Mouse (Mus musculus) large intestine, adult 2 months (tissue): Measurements from ENCODE around the gene Stab1. TPM values are rescaled to one million over a fixed set of nuclear protein-coding genes. Genes with fewer than 3 reads are reported as not detected.

ENCODE experiments used
- DNase-seq: peaks from one replicate; pipeline ENCODE4 v3.0.0-alpha.2; 2012; ENCODE audit warnings: low read depth, low spot score
- WGBS: fragments of 180-500 bp; shearing (Covaris S2); methylation state at CpG from one replicate; pipeline ENCODE4 v1.1.7; 2018; 5-methylcytosine and 5-hydroxymethylcytosine counted together
- polyA plus RNA-seq: library from polyadenylated mRNA; depleted of rRNA; stranded (reverse); fragments of >200 nt; gene quantifications from 2 replicates; pipeline ENCODE4 v1.2.3, GENCODE M21; 2012; rRNA removed

Stab1 gene
- polyA plus RNA-seq, 1 experiment, result 39.2 TPM

GRCm38 (mm10) chr14:31089918-31090317 lies 78.5 kb downstream of the Stab1 start:
- WGBS, result 40% methylated on average over 1 of the region's 1 CpGs
- peak; percentile 7 for DNase-seq

Other genes with a start within 250 kb of the Stab1 start
- gene Itih3, start 244.9 kb downstream of the Stab1 start, polyA plus RNA-seq, result 0.42 and 0.73 TPM in 2 replicates
- gene Itih1, start 225.4 kb downstream of the Stab1 start, polyA plus RNA-seq, result 0.04 TPM in 1 of 2 replicates, not detected in the other
- 1.5 and 2.9 TPM in 2 replicates for gene Nek4, start 217.3 kb downstream of the Stab1 start, polyA plus RNA-seq
- 9.9 and 10.1 TPM in 2 replicates for gene Glt8d1, start 167.2 kb downstream of the Stab1 start, polyA plus RNA-seq
- gene Spcs1, start 167.0 kb downstream of the Stab1 start, polyA plus RNA-seq, result 206 TPM in 2 replicates
- 6.0 and 9.7 TPM in 2 replicates for gene Pbrm1, start 149.5 kb downstream of the Stab1 start, polyA plus RNA-seq
- 20.7 and 21.0 TPM in 2 replicates for gene Gnl3, start 149.5 kb downstream of the Stab1 start, polyA plus RNA-seq
- gene Smim4, start 39.7 kb downstream of the Stab1 start, polyA plus RNA-seq, result 25.4 and 30.4 TPM in 2 replicates
- 9.5 and 9.8 TPM in 2 replicates for gene Nt5dc2, start 37.6 kb downstream of the Stab1 start, polyA plus RNA-seq
- gene Tnnc1, start 39.7 kb upstream of the Stab1 start, polyA plus RNA-seq, result 0.18 and 0.42 TPM in 2 replicates
- gene Nisch, start 48.3 kb upstream of the Stab1 start, polyA plus RNA-seq, result 119 and 164 TPM in 2 replicates
- 1.3 and 1.8 TPM in 2 replicates for gene Sema3g, start 49.2 kb upstream of the Stab1 start, polyA plus RNA-seq
- gene Phf7, start 82.7 kb upstream of the Stab1 start, polyA plus RNA-seq, result 4.0 and 4.6 TPM in 2 replicates
- gene Bap1, start 82.8 kb upstream of the Stab1 start, polyA plus RNA-seq, result 32.6 and 44.7 TPM in 2 replicates
- 0.10 and 0.11 TPM in 2 replicates for gene Dnah1, start 155.3 kb upstream of the Stab1 start, polyA plus RNA-seq
- gene Capn7, start 168.0 kb upstream of the Stab1 start, polyA plus RNA-seq, result 8.8 and 12.1 TPM in 2 replicates